Mouse (Mus musculus) midbrain, embryonic 10.5 days (tissue): ENCODE measurements around the gene Btg2. TPM values are rescaled to one million over a fixed set of nuclear protein-coding genes. Genes with fewer than 3 reads are reported as not detected.

Source experiments
- DNase-seq: peaks from one replicate; pipeline ENCODE4 v3.0.0-alpha.2; 2017; ENCODE audit warnings: low spot score
- H3K27ac ChIP-seq: fragments of 300-500 bp; sonication (generic); replicated peaks from 2 replicates; pipeline ENCODE4 v1.5.1; 2016; ENCODE audit warnings: mild to moderate bottlenecking
- H3K27me3 ChIP-seq: fragments of 300-500 bp; sonication (generic); 2 replicates; pipeline ENCODE4 v1.6.1; 2016; ENCODE audit warnings: low read depth, mild to moderate bottlenecking; ENCODE audit not compliant: poor library complexity, severe bottlenecking
- H3K36me3 ChIP-seq: fragments of 300-500 bp; sonication (generic); 2 replicates; pipeline ENCODE4 v1.6.1; 2016; ENCODE audit warnings: mild to moderate bottlenecking, moderate library complexity
- H3K4me1 ChIP-seq: fragments of 300-500 bp; sonication (generic); 2 replicates; pipeline ENCODE4 v1.6.1; 2016
- H3K4me3 ChIP-seq: fragments of 300-500 bp; sonication (generic); 2 replicates; pipeline ENCODE4 v1.5.1; 2016; ENCODE audit warnings: mild to moderate bottlenecking, moderate library complexity
- H3K9me3 ChIP-seq: fragments of 300-500 bp; sonication (generic); replicated peaks from 2 replicates; pipeline ENCODE4 v1.6.1; 2016; ENCODE audit warnings: mild to moderate bottlenecking
- WGBS: fragments of 180-500 bp; shearing (Covaris S2); methylation state at CpG from one replicate; pipeline ENCODE4 v1.1.7; 2016; 5-methylcytosine and 5-hydroxymethylcytosine counted together
- polyA plus RNA-seq: library from polyadenylated mRNA; unstranded; fragments of >200 nt; fragmentation: Nextera tagmentation; extraction: Ambion mirVana; gene quantifications from 2 replicates; pipeline ENCODE4 v1.2.1, GENCODE M21; 2016

Btg2 gene
- polyA plus RNA-seq, 1 experiment from 2014 or later: 107 TPM

- Histone ChIP-seq H3K27ac (peak overlapping the region; percentile 98; the same call in 1 of the 2 replicates), H3K4me1 (peaks cover 80% of the 10 kb centered on the region), H3K9me3 (no peaks in the 10 kb centered on the region), H3K27me3 (no peaks in the 10 kb centered on the region), H3K4me3 (no peak overlapping the region), H3K36me3 (no peaks in the 10 kb centered on the region)
- DNase-seq: no peak
- WGBS: 73% methylated on average over 6 of the region's 6 CpGs
Observed at GRCm38 (mm10) chr1:134058870-134059269, 20.1 kb downstream of the Btg2 start.

GRCm38 (mm10) chr1:134057736-134058135 lies 21.2 kb downstream of the Btg2 start:
- 81% methylated on average over 8 of the region's 8 CpGs for WGBS
- H3K4me3 ChIP-seq: no peak overlapping the region
- H3K4me1 ChIP-seq: peaks cover 71% of the 10 kb centered on the region
- H3K27me3 ChIP-seq: no peaks in the 10 kb centered on the region
- H3K9me3 ChIP-seq: no peaks in the 10 kb centered on the region
- DNase-seq: no peak
- H3K27ac ChIP-seq: peak overlapping the region; percentile 98
- H3K36me3 ChIP-seq: no peaks in the 10 kb centered on the region

GRCm38 (mm10) chr1:134056285-134056684 lies 22.6 kb downstream of the Btg2 start:
- WGBS: 79% methylated on average over 4 of the region's 4 CpGs
- no peak for DNase-seq
- Histone ChIP-seq H3K27me3 (no peaks in the 10 kb centered on the region), H3K4me3 (no peak overlapping the region), H3K27ac (peak overlapping the region; percentile 73), H3K36me3 (no peaks in the 10 kb centered on the region), H3K9me3 (no peaks in the 10 kb centered on the region), H3K4me1 (peaks cover 57% of the 10 kb centered on the region)

GRCm38 (mm10) chr1:134055666-134056245 lies 23.2 kb downstream of the Btg2 start:
- Histone ChIP-seq H3K4me3 (no peak overlapping the region), H3K27me3 (no peaks in the 10 kb centered on the region), H3K27ac (peak overlapping the region; percentile 73), H3K9me3 (no peaks in the 10 kb centered on the region), H3K36me3 (no peaks in the 10 kb centered on the region), H3K4me1 (peaks cover 52% of the 10 kb centered on the region)
- WGBS: 87% methylated on average over 9 of the region's 9 CpGs
- no peak for DNase-seq

- no peaks in the 10 kb centered on the region for H3K36me3 ChIP-seq
- WGBS: 76% methylated on average over 9 of the region's 9 CpGs
- DNase-seq: no peak
- no peaks in the 10 kb centered on the region; the same call in 1 of the 2 replicates for H3K27me3 ChIP-seq
- 0 out of 2 replicates have a peak overlapping the region, but pooled peaks have one; percentile 4 for H3K4me3 ChIP-seq
- peaks cover 45% of the 10 kb centered on the region for H3K4me1 ChIP-seq
- peak overlapping the region; percentile 73 for H3K27ac ChIP-seq
- no peaks in the 10 kb centered on the region for H3K9me3 ChIP-seq
Observed at GRCm38 (mm10) chr1:134055058-134055457, 23.9 kb downstream of the Btg2 start.

GRCm38 (mm10) chr1:134053207-134053606 lies 25.7 kb downstream of the Btg2 start:
- peak overlapping the region; percentile 74 for H3K27ac ChIP-seq
- no peaks in the 10 kb centered on the region for H3K9me3 ChIP-seq
- 9% methylated on average over 6 of the region's 6 CpGs for WGBS
- H3K4me1 ChIP-seq: peaks cover 33% of the 10 kb centered on the region
- no peaks in the 10 kb centered on the region; the same call in 1 of the 2 replicates for H3K27me3 ChIP-seq
- no peaks in the 10 kb centered on the region for H3K36me3 ChIP-seq
- DNase-seq: peak; percentile 77
- H3K4me3 ChIP-seq: no peak overlapping the region

- H3K9me3 ChIP-seq: no peaks in the 10 kb centered on the region
- 82% methylated on average over 6 of the region's 6 CpGs for WGBS
- no peak for DNase-seq
- peaks cover 22% of the 10 kb centered on the region for H3K4me1 ChIP-seq
- H3K27ac ChIP-seq: no peak overlapping the region; the same call in 1 of the 2 replicates
- no peaks in the 10 kb centered on the region for H3K36me3 ChIP-seq
- peaks cover 19% of the 10 kb centered on the region for H3K27me3 ChIP-seq
- no peak overlapping the region for H3K4me3 ChIP-seq
Observed at GRCm38 (mm10) chr1:134049542-134049941, 29.4 kb downstream of the Btg2 start.

- WGBS: 7% methylated on average over 5 of the region's 5 CpGs
- Histone ChIP-seq H3K4me1 (peaks cover 19% of the 10 kb centered on the region), H3K36me3 (no peaks in the 10 kb centered on the region), H3K27me3 (peaks cover 19% of the 10 kb centered on the region), H3K27ac (0 out of 2 replicates have a peak overlapping the region, but pooled peaks have one; percentile 33), H3K4me3 (no peak overlapping the region), H3K9me3 (no peaks in the 10 kb centered on the region)
- peak; percentile 76 for DNase-seq
Observed at GRCm38 (mm10) chr1:134048759-134049158, 30.2 kb downstream of the Btg2 start.

GRCm38 (mm10) chr1:134047431-134047830 lies 31.5 kb downstream of the Btg2 start:
- Histone ChIP-seq H3K36me3 (no peaks in the 10 kb centered on the region), H3K4me1 (peaks cover 27% of the 10 kb centered on the region), H3K4me3 (no peak overlapping the region), H3K27me3 (peaks cover 19% of the 10 kb centered on the region), H3K27ac (0 out of 2 replicates have a peak overlapping the region, but pooled peaks have one; percentile 33), H3K9me3 (no peaks in the 10 kb centered on the region)
- no peak for DNase-seq
- WGBS: 83% methylated on average over 6 of the region's 6 CpGs

- Histone ChIP-seq H3K4me1 (peaks cover 32% of the 10 kb centered on the region), H3K4me3 (peak overlapping the region; percentile 50), H3K9me3 (no peaks in the 10 kb centered on the region), H3K36me3 (no peaks in the 10 kb centered on the region), H3K27me3 (peaks cover 19% of the 10 kb centered on the region), H3K27ac (peak overlapping the region; percentile 82)
- DNase-seq: no peak
- 25% methylated on average over 23 of the region's 23 CpGs for WGBS
Observed at GRCm38 (mm10) chr1:134046387-134046786, 32.5 kb downstream of the Btg2 start.

- Histone ChIP-seq H3K27me3 (peaks cover 19% of the 10 kb centered on the region), H3K4me3 (peak overlapping the region; percentile 50), H3K4me1 (peaks cover 32% of the 10 kb centered on the region), H3K36me3 (no peaks in the 10 kb centered on the region), H3K27ac (peak overlapping the region; percentile 82), H3K9me3 (no peaks in the 10 kb centered on the region)
- WGBS: 6% methylated on average over 9 of the region's 9 CpGs
- DNase-seq: peak; percentile 79
Observed at GRCm38 (mm10) chr1:134045971-134046370, 32.9 kb downstream of the Btg2 start.

GRCm38 (mm10) chr1:134044805-134045204 lies 34.1 kb downstream of the Btg2 start:
- 95% methylated on average over 6 of the region's 6 CpGs for WGBS
- H3K4me1 ChIP-seq: peaks cover 32% of the 10 kb centered on the region
- H3K36me3 ChIP-seq: no peaks in the 10 kb centered on the region
- no peak overlapping the region for H3K27ac ChIP-seq
- no peaks in the 10 kb centered on the region for H3K9me3 ChIP-seq
- peaks cover 19% of the 10 kb centered on the region for H3K27me3 ChIP-seq
- no peak for DNase-seq
- no peak overlapping the region for H3K4me3 ChIP-seq

- H3K27ac ChIP-seq: no peak overlapping the region
- no peak for DNase-seq
- 16% methylated on average over 1 of the region's 1 CpGs for WGBS
Observed at GRCm38 (mm10) chr1:134042341-134042740, 36.6 kb downstream of the Btg2 start.

More at GRCm38 (mm10) chr1:134042341-134042740, 36.6 kb downstream of the Btg2 start:
- Histone ChIP-seq H3K4me3 (no peak overlapping the region), H3K27me3 (peaks cover 12% of the 10 kb centered on the region), H3K9me3 (no peaks in the 10 kb centered on the region), H3K36me3 (no peaks in the 10 kb centered on the region), H3K4me1 (peaks cover 31% of the 10 kb centered on the region)
